Mouse (Mus musculus) CH12.LX (cell line): Measurements from ENCODE around the gene Pfdn6.

Source experiments
- CTCF ChIP-seq, 2 experiments: IDR thresholded peaks in 1 of 2; conservative IDR thresholded peaks in 1 of 2; 2 replicates each; pipeline ENCODE4 v1.5.1; 2011 to 2012; ENCODE audit warnings: low read depth in 2 of 2, low read length in 2 of 2, improper control_type of control experiment in 1 of 2, inconsistent platforms in 1 of 2, mild to moderate bottlenecking in 1 of 2, moderate library complexity in 1 of 2
- E2F4 ChIP-seq: IDR thresholded peaks from 2 replicates; pipeline ENCODE4 v1.6.1; 2011; ENCODE audit warnings: low read depth, low read length, improper control_type of control experiment; ENCODE audit not compliant: insufficient replicate concordance
- GABPA ChIP-seq: IDR thresholded peaks from 2 replicates; pipeline ENCODE4 v1.6.1; 2012; ENCODE audit warnings: low read depth, low read length, improper control_type of control experiment, inconsistent platforms; ENCODE audit not compliant: insufficient replicate concordance
- HCFC1 ChIP-seq: IDR thresholded peaks from 2 replicates; pipeline ENCODE4 v1.6.1; 2012; ENCODE audit warnings: low read depth, mild to moderate bottlenecking, inconsistent platforms, low read length, improper control_type of control experiment
- KAT2A ChIP-seq: IDR thresholded peaks from 2 replicates; pipeline ENCODE4 v1.6.1; 2012; ENCODE audit warnings: low read length, improper control_type of control experiment, inconsistent platforms; ENCODE audit not compliant: insufficient replicate concordance
- NELFE ChIP-seq: IDR thresholded peaks from 2 replicates; pipeline ENCODE4 v1.6.1; 2011; ENCODE audit warnings: low read depth, low read length, improper control_type of control experiment
- POLR2A ChIP-seq: IDR thresholded peaks from 2 replicates; pipeline ENCODE4 v1.6.1; 2011; ENCODE audit warnings: low read depth, mild to moderate bottlenecking, improper control_type of control experiment, low read length
- SIN3A ChIP-seq: IDR thresholded peaks from 2 replicates; pipeline ENCODE4 v1.6.1; 2012; ENCODE audit warnings: low read length, improper control_type of control experiment, inconsistent platforms
- UBTF ChIP-seq: IDR thresholded peaks from 2 replicates; pipeline ENCODE4 v1.6.1; 2012; ENCODE audit warnings: low read depth, mild to moderate bottlenecking, inconsistent platforms, low read length, improper control_type of control experiment, moderate library complexity
- USF1 ChIP-seq: IDR thresholded peaks from 2 replicates; pipeline ENCODE4 v1.6.1; 2014; ENCODE audit warnings: low read depth, mild to moderate bottlenecking, inconsistent platforms, low read length, improper control_type of control experiment
- ZC3H11A ChIP-seq: IDR thresholded peaks from 2 replicates; pipeline ENCODE4 v1.6.1; 2012; ENCODE audit warnings: low read depth, mild to moderate bottlenecking, inconsistent platforms, low read length, improper control_type of control experiment
- ZKSCAN1 ChIP-seq: IDR thresholded peaks from 2 replicates; pipeline ENCODE4 v1.6.1; 2012; ENCODE audit warnings: low read depth, inconsistent platforms, low read length, improper control_type of control experiment, borderline replicate concordance

DNA sequence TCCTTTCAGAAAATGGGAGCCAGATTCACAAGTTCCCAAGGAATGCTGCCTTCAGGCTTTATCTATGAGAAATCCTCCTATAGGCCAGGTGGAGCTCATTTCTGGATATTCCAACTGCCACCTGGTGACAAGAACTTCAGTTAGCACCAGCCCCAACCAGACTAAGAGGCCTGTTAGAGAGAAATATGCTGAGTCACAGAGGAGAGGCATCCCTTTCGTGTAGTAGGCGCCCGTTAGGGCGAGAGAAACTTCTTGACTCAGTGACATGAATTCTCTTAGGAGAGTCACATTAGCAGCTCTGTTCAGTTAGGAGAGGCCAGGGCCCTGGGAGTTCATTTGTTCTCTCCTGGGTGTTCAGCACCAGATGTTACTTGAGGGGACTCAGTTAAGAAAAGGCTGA, 40.5 kb downstream of the Pfdn6 start:
- TF ChIP-seq POLR2A (no peak), CTCF (conservative IDR thresholded peaks at IDR 0.05 in 1 of 2, IDR thresholded peaks at IDR 0.05 in 1 of 2; ENCODE audit: low read depth in 2 of 2, low read length in 2 of 2) (no peak), E2F4 (no peak), GABPA (no peak), ZC3H11A (no peak), HCFC1 (no peak), NELFE (no peak), UBTF (no peak), USF1 (no peak), SIN3A (no peak), KAT2A (no peak), ZKSCAN1 (no peak)
